Mouse (Mus musculus) kidney, adult 2 months (tissue): ENCODE results near the gene Inf2.

ENCODE experiments used
- CTCF ChIP-seq: fragments of 200-500 bp; conservative IDR thresholded peaks from 2 replicates; pipeline ENCODE4 v1.5.1; 2011; ENCODE audit warnings: low read depth, mild to moderate bottlenecking, control low read depth, low read length, moderate library complexity, mixed read lengths; ENCODE audit not compliant: insufficient read depth, insufficient read length
- POLR2A ChIP-seq: fragments of 200-500 bp; IDR thresholded peaks from one replicate; pipeline ENCODE4 v1.6.1; 2011; ENCODE audit warnings: low read depth, low read length, control low read depth

DNA sequence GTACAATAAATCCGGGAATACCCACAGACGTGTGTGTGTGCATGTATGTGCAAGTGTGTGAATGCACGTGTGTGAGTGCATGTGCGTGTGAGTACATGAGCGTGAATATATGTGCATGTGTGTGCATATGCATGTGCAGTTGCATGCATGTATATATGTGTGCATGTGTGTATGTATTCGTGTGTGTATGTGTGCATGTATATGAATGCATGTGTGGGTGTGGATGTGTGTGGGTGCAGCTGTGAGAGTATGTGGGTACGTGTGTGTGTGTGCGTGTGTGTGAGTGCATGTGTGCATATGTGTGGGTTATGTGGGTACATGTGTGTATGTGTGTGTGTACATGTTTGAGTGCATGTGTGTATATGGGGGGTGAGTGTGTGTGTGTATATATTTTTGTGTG is 42.5 kb upstream of the Inf2 start:
- no peak for TF ChIP-seq CTCF
- no peak for TF ChIP-seq POLR2A
